16 mouse cellular contexts compared by ENCODE assay signal in genomic region chr11:81597601-81598000, GRCm38 (mm10).
"Had no signal": no experiment of that assay in that cellular context is flagged by ENCODE, and none has a peak within 500 bp of the region (broad histone marks: within the 10 kb centered on the region; RNA-seq: fewer than 3 reads in every experiment).

No protein-coding gene starts in this region.

- H3K4me3 ChIP-seq: lung, embryonic 15.5 days; megakaryocyte, embryonic 14.5 days; midbrain, embryonic 13.5 days; midbrain, embryonic 15.5 days; neural tube, embryonic 12.5 days; stomach, embryonic 15.5 days had no signal

- H3K27ac ChIP-seq: lung, embryonic 15.5 days; macrophage; midbrain, embryonic 13.5 days; midbrain, embryonic 15.5 days; neural tube, embryonic 12.5 days; stomach, embryonic 15.5 days; stomach, postnatal 0 days had no signal

- DNase-seq: liver, postnatal 0 days; lung, adult 2 months; lung, postnatal 14 days; lung, postnatal 36 days; right cerebral cortex, postnatal 14 days; thymus, adult 2 months; thymus, postnatal 25 days; thymus, postnatal 4 days had no signal
